Mouse (Mus musculus): Measurements from ENCODE around the gene Mypop. TPM values are rescaled to one million over a fixed set of nuclear protein-coding genes. Genes with fewer than 3 reads are reported as not detected.

Mypop gene
- 2.5 and 4.0 TPM in 2 replicates for polyA plus RNA-seq (2012; rRNA removed)

- H3K27ac ChIP-seq (ENCODE audit: insufficient read depth, low read length), result no peak within 1 kb of the TSS
- H3K36me3 ChIP-seq (ENCODE audit: control insufficient read depth, insufficient read depth, low read length), result peaks cover 8% of the 10 kb centered on the region
- TF ChIP-seq POLR2A (IDR thresholded peaks at IDR 0.05; ENCODE audit: low read depth, low read length) (peak; percentile 17; the same call in 1 of the 2 replicates), CTCF (IDR thresholded peaks at IDR 0.05; ENCODE audit: extremely low read depth, insufficient read depth, insufficient read length, insufficient replicate concordance) (no peak)
- under 1% methylated on average over 37 of the region's 37 CpGs for WGBS
- DNase-seq (ENCODE audit: low read depth in 1 of 2, low spot score in 2 of 2), result peak; percentile 99 to 100
- peak within 1 kb of the TSS; percentile 48 for H3K4me3 ChIP-seq (ENCODE audit: extremely low read depth, insufficient read depth, insufficient read length)
- H3K4me1 ChIP-seq (ENCODE audit: control insufficient read depth, insufficient read depth, insufficient read length), result peaks cover 10% of the 10 kb centered on the region
- peaks cover 8% of the 10 kb centered on the region for H3K27me3 ChIP-seq (ENCODE audit: control insufficient read depth, insufficient read depth, low read length)
Measured at GRCm38 (mm10) chr7:18990601-18991295, at the start of gene Mypop. Mypop (plus strand) TSS chr7:18991245.

GRCm38 (mm10) chr7:18942376-18942775 lies 48.7 kb upstream of the Mypop start:
- 70% methylated on average over 1 of the region's 1 CpGs for WGBS
- Histone ChIP-seq H3K4me3 (ENCODE audit: extremely low read depth, insufficient read depth, insufficient read length) (no peak overlapping the region), H3K27ac (ENCODE audit: insufficient read depth, low read length) (no peak overlapping the region), H3K4me1 (ENCODE audit: control insufficient read depth, insufficient read depth, insufficient read length) (no peaks in the 10 kb centered on the region), H3K27me3 (ENCODE audit: control insufficient read depth, insufficient read depth, low read length) (no peaks in the 10 kb centered on the region), H3K36me3 (ENCODE audit: control insufficient read depth, insufficient read depth, low read length) (no peaks in the 10 kb centered on the region)
- TF ChIP-seq POLR2A (IDR thresholded peaks at IDR 0.05; ENCODE audit: low read depth, low read length) (no peak), CTCF (IDR thresholded peaks at IDR 0.05; ENCODE audit: extremely low read depth, insufficient read depth, insufficient read length, insufficient replicate concordance) (no peak)
- DNase-seq (ENCODE audit: low read depth in 1 of 2, low spot score in 2 of 2), result no peak

GRCm38 (mm10) chr7:18942815-18943214 lies 48.2 kb upstream of the Mypop start:
- no peaks in the 10 kb centered on the region for H3K27me3 ChIP-seq (ENCODE audit: control insufficient read depth, insufficient read depth, low read length)
- no peaks in the 10 kb centered on the region for H3K4me1 ChIP-seq (ENCODE audit: control insufficient read depth, insufficient read depth, insufficient read length)
- TF ChIP-seq CTCF (IDR thresholded peaks at IDR 0.05; ENCODE audit: extremely low read depth, insufficient read depth, insufficient read length, insufficient replicate concordance), result no peak
- no peak for TF ChIP-seq POLR2A (IDR thresholded peaks at IDR 0.05; ENCODE audit: low read depth, low read length)
- no peak overlapping the region for H3K27ac ChIP-seq (ENCODE audit: insufficient read depth, low read length)
- no peak overlapping the region for H3K4me3 ChIP-seq (ENCODE audit: extremely low read depth, insufficient read depth, insufficient read length)
- DNase-seq (ENCODE audit: low read depth in 1 of 2, low spot score in 2 of 2), result no peak
- no peaks in the 10 kb centered on the region for H3K36me3 ChIP-seq (ENCODE audit: control insufficient read depth, insufficient read depth, low read length)
- WGBS, result 78% methylated on average over 9 of the region's 9 CpGs

- Histone ChIP-seq H3K27me3 (ENCODE audit: control insufficient read depth, insufficient read depth, low read length) (no peaks in the 10 kb centered on the region; the same call in 1 of the 2 replicates), H3K4me1 (ENCODE audit: control insufficient read depth, insufficient read depth, insufficient read length) (no peaks in the 10 kb centered on the region; the same call in 1 of the 2 replicates), H3K27ac (ENCODE audit: insufficient read depth, low read length) (no peak overlapping the region; the same call in 1 of the 2 replicates), H3K36me3 (ENCODE audit: control insufficient read depth, insufficient read depth, low read length) (no peaks in the 10 kb centered on the region), H3K4me3 (ENCODE audit: extremely low read depth, insufficient read depth, insufficient read length) (no peak overlapping the region)
- no peak for DNase-seq (ENCODE audit: low read depth in 1 of 2, low spot score in 2 of 2)
- WGBS, result 55% methylated on average over 6 of the region's 6 CpGs
- TF ChIP-seq POLR2A (IDR thresholded peaks at IDR 0.05; ENCODE audit: low read depth, low read length) (no peak), CTCF (IDR thresholded peaks at IDR 0.05; ENCODE audit: extremely low read depth, insufficient read depth, insufficient read length, insufficient replicate concordance) (no peak)
Measured at GRCm38 (mm10) chr7:18948151-18948550, 42.9 kb upstream of the Mypop start.

GRCm38 (mm10) chr7:18949781-18950522 lies 41.1 kb upstream of the Mypop start:
- no peak overlapping the region for H3K4me3 ChIP-seq (ENCODE audit: extremely low read depth, insufficient read depth, insufficient read length)
- no peaks in the 10 kb centered on the region; the same call in 1 of the 2 replicates for H3K4me1 ChIP-seq (ENCODE audit: control insufficient read depth, insufficient read depth, insufficient read length)

GRCm38 (mm10) chr7:18950523-18951315 lies 40.3 kb upstream of the Mypop start:
- Histone ChIP-seq H3K4me3 (ENCODE audit: extremely low read depth, insufficient read depth, insufficient read length) (no peak overlapping the region), H3K27ac (ENCODE audit: insufficient read depth, low read length) (no peak overlapping the region), H3K27me3 (ENCODE audit: control insufficient read depth, insufficient read depth, low read length) (no peaks in the 10 kb centered on the region; the same call in 1 of the 2 replicates), H3K36me3 (ENCODE audit: control insufficient read depth, insufficient read depth, low read length) (no peaks in the 10 kb centered on the region), H3K4me1 (ENCODE audit: control insufficient read depth, insufficient read depth, insufficient read length) (no peaks in the 10 kb centered on the region; the same call in 1 of the 2 replicates)
- WGBS, result 15% methylated on average over 18 of the region's 18 CpGs
- TF ChIP-seq CTCF (IDR thresholded peaks at IDR 0.05; ENCODE audit: extremely low read depth, insufficient read depth, insufficient read length, insufficient replicate concordance) (no peak), POLR2A (IDR thresholded peaks at IDR 0.05; ENCODE audit: low read depth, low read length) (no peak)
- DNase-seq (ENCODE audit: low read depth in 1 of 2, low spot score in 2 of 2), result no peak

More at GRCm38 (mm10) chr7:18949781-18950522, 41.1 kb upstream of the Mypop start:
- H3K27ac ChIP-seq (ENCODE audit: insufficient read depth, low read length), result no peak overlapping the region
- H3K36me3 ChIP-seq (ENCODE audit: control insufficient read depth, insufficient read depth, low read length), result no peaks in the 10 kb centered on the region
- DNase-seq (ENCODE audit: low read depth in 1 of 2, low spot score in 2 of 2), result no peak
- 42% methylated on average over 12 of the region's 12 CpGs for WGBS
- TF ChIP-seq POLR2A (IDR thresholded peaks at IDR 0.05; ENCODE audit: low read depth, low read length), result no peak
- TF ChIP-seq CTCF (IDR thresholded peaks at IDR 0.05; ENCODE audit: extremely low read depth, insufficient read depth, insufficient read length, insufficient replicate concordance), result no peak
- no peaks in the 10 kb centered on the region; the same call in 1 of the 2 replicates for H3K27me3 ChIP-seq (ENCODE audit: control insufficient read depth, insufficient read depth, low read length)

Data from spleen, adult 2 months (tissue).